Mouse (Mus musculus): ENCODE data around the gene Aifm3. TPM values are rescaled to one million over a fixed set of nuclear protein-coding genes. Genes with fewer than 3 reads are reported as not detected.
A peak's percentile ranks its signal among the peaks of the same experiment; 100 is the strongest.

The Aifm3 gene
- 9.8 and 10.2 TPM in 2 replicates for total RNA-seq (2021)
- long read RNA-seq, partial matches to known transcripts, result 2 of 10 reads
- long read RNA-seq, other reads (novel, unspliced or antisense), result 4 of 10 reads

GRCm38 (mm10) chr16:17489469-17490111, at the start of gene Aifm3:
Gene Aifm3, plus strand, starts transcription at chr16:17489611.
- peak; percentile 63 for DNase-seq

GRCm38 (mm10) chr16:17451541-17452372, 37.7 kb upstream of the Aifm3 start, which contains the start of gene Crkl:
Gene Crkl, plus strand, starts transcription at chr16:17451987.
- DNase-seq, result peak; percentile 99

DNA sequence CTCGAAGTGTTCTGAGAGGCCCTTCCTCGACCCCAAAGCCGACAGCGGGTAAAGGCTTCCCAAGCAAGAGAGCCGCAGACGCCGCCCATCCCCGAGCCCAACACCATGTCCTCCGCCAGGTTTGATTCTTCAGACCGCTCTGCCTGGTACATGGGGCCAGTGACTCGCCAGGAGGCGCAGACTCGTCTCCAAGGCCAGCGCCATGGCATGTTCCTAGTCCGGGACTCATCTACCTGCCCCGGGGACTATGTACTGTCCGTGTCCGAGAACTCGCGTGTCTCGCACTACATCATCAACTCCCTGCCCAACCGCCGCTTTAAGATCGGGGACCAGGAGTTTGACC, 37.1 kb upstream of the Aifm3 start:
- peak; percentile 48 for DNase-seq

DNA sequence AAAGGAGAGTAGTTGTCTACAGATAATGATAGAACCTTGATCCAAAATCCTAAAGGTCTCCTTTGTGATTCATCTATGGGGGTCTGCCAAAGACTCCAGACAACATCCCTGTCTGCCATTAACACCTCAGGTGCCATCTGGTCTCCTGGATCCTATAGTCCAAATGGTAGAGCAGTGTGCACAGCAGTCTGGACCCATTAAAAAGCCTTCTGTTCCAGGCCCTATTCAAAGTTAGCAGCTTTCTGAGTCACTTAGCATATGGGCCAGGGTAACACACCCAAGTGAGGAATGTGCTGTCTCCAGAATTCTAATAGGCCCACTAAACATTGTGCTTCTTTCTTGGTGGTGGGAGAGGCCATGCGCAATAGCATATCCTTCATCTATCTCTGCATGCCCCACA, 32.5 kb upstream of the Aifm3 start:
- DNase-seq, result no peak

DNA sequence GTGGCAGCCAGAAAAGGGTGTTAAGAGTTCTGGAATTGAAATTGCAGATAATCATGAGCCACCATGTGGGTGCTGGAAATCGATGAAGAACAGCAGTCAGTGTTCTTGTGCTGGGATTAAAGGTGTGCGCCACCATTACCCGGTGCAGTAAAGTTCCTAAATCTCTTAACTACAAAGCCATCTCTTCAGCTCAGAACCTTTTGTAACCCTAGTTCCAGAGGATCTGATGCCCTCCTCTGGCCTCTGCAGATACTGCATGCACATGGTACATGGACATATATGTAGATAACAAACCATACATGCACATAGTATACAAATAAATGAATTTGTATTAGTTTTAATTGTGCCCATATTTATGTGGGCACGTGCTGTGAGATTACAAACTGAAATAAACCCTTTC, 29.2 kb upstream of the Aifm3 start:
- peak; percentile 7 for DNase-seq

GRCm38 (mm10) chr16:17461596-17461995, 27.8 kb upstream of the Aifm3 start:
- no peak for DNase-seq

DNA sequence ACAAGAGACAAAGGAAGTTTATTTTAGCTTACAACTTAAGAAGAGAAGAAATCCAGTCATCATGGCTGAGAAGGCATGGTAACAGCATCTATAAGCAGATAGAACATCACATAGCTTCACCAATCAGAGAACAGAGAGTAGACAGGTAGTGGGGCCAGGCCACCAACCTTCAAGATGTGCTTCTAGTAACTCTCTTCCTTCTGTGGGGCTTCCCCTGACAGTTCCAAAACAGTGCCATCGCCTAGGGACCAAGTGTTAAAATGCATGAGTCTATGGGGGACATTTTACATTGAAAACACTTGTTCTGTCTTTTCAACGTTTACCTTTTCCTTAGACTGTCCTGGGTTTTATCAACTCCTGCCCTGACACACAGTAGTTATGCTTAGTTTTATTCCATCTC, 26.2 kb upstream of the Aifm3 start:
- no peak for DNase-seq

DNA sequence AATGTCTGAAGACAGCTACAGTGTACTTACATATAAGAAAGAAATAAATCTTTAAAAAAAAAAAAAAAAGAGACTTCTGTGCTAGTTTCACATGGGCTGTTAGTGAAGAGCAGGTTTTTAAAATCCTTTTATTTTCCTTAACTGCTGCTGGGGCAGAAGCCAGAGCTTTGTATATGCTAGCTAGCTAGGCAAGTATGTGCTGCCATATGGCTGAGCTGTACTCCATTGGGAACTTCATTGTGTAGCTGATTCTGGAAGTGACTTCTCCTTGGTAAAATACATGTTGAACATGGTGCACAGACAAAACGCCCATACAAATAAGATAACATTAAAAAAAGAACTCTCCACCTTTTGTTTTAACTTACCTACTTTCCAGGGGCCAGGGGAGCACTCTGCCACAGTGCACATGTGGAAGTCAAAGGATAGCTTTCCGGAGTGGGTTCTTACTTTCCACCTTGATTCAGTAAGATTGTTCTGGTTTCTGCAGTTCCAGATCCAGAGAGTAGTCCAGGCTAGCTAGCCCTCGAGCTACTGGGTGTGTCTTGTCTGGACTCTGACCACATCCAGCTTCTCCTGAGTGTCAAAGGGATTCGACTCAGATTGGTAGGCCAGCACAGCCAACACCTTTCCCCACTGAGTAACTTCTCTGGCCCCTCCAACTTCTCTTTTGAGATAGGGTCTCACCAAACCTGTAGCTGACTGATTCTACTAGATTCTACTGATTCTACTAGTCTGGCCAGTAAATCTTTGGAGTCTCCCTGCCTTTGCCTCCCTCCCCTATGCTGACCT, 22.3 kb upstream of the Aifm3 start:
- no peak for DNase-seq

DNA sequence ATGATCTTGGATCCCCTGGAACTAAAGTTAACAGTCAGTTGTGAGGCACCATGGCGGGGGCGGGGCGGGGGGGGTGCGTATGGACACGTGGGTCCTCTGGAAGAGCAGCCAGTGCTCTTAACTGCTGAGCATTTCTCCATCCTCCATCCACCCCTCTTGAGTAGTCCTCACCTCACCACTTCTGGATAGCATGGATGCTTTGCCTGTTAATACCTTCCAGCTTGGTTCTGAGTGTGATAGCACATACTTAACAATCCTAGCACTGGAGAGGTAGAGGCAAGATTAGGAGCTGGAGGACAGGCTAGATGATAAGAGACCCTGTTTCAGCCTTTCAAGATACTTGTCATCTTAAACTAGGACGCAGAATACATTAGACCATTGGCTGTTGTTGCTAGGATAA, 16.9 kb upstream of the Aifm3 start:
- no peak for DNase-seq

DNA sequence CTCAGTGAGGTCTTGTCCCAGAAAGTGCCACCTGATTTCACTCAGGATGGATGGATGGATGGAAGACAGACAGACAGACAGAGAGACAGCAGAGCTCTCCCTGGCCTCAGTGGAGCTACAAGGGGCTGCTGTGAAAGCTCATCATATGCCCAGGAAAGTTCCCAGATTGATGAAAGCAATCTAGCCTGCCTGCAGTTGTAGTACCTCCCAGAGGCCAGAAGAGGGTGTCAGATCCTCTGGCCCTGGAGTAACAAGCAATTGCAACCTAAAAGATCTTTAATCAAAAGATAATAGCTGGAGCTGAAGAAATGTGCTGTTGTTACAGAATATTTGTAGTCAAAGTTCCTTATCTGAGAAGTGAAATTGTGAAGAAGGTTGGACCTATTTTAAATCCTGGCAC, 15.3 kb upstream of the Aifm3 start:
- DNase-seq, result no peak

DNA sequence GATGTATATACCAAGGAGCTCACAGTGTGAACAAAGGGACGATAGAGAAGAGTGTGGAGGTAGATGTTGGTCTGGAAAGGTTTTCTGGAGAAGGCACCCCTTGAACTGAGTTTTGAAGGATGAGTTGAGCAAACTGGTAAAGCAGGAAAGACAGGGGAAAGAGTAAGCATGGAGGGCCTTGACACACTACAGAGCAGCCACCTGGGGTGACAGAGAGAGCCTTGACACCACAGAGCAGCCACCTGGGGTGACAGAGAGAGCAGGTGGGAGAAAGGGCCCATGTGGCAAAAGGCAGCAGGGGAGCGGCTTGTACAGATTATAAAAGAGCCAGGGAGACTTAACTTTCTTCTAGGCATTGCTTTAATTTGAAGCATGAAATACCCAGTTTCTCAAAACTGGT, 14.7 kb upstream of the Aifm3 start:
- no peak for DNase-seq

- no peak for DNase-seq
These were observed 14.1 kb upstream of the Aifm3 start for GRCm38 (mm10) chr16:17475326-17475725.

- no peak for DNase-seq
These were observed 11.0 kb upstream of the Aifm3 start for GRCm38 (mm10) chr16:17478331-17478943.

GRCm38 (mm10) chr16:17481465-17481864, 7.9 kb upstream of the Aifm3 start:
- DNase-seq, result no peak

GRCm38 (mm10) chr16:17486505-17486904, 2.9 kb upstream of the Aifm3 start:
- DNase-seq, result peak; percentile 63

GRCm38 (mm10) chr16:17488478-17489468, 638 bp upstream of the Aifm3 start:
- peak; percentile 49 for DNase-seq

DNA sequence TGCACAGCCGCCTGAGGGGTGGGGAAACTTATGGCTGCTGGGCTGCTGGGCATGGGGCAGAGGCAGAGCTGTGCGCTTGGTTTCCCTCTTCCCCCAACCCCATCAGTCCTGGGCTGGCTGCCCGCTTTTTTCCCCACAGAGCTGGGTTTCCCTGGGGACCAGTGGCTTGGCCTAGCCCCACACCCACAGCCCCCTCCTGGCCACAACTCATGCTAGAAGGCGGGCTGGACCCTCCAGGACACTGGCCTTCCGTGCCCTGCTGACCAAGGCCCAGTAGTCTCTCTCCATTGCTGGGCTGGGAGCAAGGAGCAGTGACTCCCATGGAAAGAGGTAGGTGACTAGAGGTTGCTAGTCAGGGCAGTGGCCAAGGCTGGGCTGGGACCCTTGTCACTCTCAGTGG, 1.7 kb downstream of the Aifm3 start:
- DNase-seq, result no peak

GRCm38 (mm10) chr16:17491896-17492561, 2.6 kb downstream of the Aifm3 start:
- DNase-seq, result no peak

DNA sequence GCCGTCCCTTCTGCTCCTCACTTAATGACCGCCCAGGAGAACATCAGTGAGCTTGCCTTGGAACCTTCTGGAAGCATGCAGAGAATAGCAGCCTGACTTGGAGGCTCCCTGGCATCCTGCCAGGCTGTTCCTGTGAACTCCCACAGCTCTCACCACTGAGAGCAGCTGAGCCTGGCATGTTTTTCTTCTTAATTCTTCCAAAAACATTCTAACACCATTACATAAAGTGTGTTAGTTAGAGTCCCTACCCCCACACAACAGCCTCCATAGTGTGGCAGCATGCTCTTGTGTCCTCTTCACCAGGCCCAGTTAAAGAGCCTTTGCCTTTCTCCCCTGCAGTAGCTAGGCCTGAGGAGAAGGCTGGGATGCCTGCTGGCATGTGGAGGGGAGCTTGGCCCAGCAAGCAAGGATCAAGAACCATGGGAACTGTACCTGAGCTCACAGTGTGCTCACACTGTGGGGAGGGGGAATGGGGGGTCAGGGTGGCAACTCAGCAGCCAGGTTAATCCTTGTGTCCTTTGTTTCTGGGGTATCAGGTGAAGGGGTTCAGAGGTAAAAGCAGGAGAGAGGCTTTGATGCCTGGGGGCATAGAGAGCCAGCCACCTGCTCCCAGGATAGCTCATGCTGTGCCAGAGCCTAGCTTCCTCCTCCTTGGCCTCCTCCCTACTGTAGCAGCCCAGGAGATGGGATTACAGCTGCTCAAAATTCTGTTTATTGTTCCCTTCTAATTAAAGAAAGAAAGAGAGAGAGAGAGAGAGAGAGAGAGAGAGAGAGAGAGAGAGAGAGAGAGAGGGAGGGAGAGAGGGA, 7.3 kb downstream of the Aifm3 start:
- DNase-seq, result peak; percentile 61
